Mouse (Mus musculus) telencephalon, adult 2 months (tissue): ENCODE data around the gene Ppp6r1.
"Not testable (repeated sequence)": the region's sequence is repeated elsewhere in the genome, so short reads cannot be mapped to it uniquely, and the experiment has no call there.

Source experiments
- DNase-seq: peaks from one replicate; pipeline ENCODE4 v3.0.0-alpha.2; 2011; ENCODE audit warnings: low read depth, low spot score

Ppp6r1 gene

GRCm38 (mm10) chr7:4619979-4620378 lies 38.8 kb downstream of the Ppp6r1 start:
- DNase-seq = no peak

GRCm38 (mm10) chr7:4613740-4614403 lies 44.9 kb downstream of the Ppp6r1 start:
- DNase-seq = no peak

GRCm38 (mm10) chr7:4612956-4613355 lies 45.9 kb downstream of the Ppp6r1 start:
- no peak for DNase-seq

- no peak for DNase-seq
These were observed 46.4 kb downstream of the Ppp6r1 start for GRCm38 (mm10) chr7:4612386-4612785.

GRCm38 (mm10) chr7:4611921-4612341 lies 46.9 kb downstream of the Ppp6r1 start:
- no peak for DNase-seq

- no peak for DNase-seq
These were observed 47.3 kb downstream of the Ppp6r1 start for GRCm38 (mm10) chr7:4611511-4611910.

- DNase-seq = no peak
These were observed 50.8 kb downstream of the Ppp6r1 start for GRCm38 (mm10) chr7:4608002-4608401.

GRCm38 (mm10) chr7:4603873-4604272 lies 54.9 kb downstream of the Ppp6r1 start, which contains the start of gene Ptprh:
TSS of gene Ptprh (minus strand) at chr7:4604041.
- no peak for DNase-seq

- no peak for DNase-seq
These were observed 55.9 kb downstream of the Ppp6r1 start for GRCm38 (mm10) chr7:4602969-4603368.

- DNase-seq = not testable (repeated sequence)
These were observed 61.8 kb downstream of the Ppp6r1 start for GRCm38 (mm10) chr7:4597046-4597445.
